Mouse (Mus musculus) c-Kit-positive CD71-negative TER-119-negative erythroid progenitor cells, embryonic 14.5 days (primary cell): ENCODE results near the gene Notch2.
"Not testable (repeated sequence)": the region's sequence is repeated elsewhere in the genome, so short reads cannot be mapped to it uniquely, and the experiment has no call there.

Experiments
- DNase-seq: peaks from one replicate; pipeline ENCODE4 v3.0.0-alpha.2; 2013; ENCODE audit warnings: low read depth

Notch2 gene

GRCm38 (mm10) chr3:98104851-98105471, 91.6 kb downstream of the Notch2 start:
- no peak for DNase-seq

- DNase-seq = no peak
These were observed 92.2 kb downstream of the Notch2 start for GRCm38 (mm10) chr3:98105496-98105895.

GRCm38 (mm10) chr3:98106115-98106514, 92.8 kb downstream of the Notch2 start:
- DNase-seq = no peak

GRCm38 (mm10) chr3:98106590-98107313, 93.4 kb downstream of the Notch2 start:
- DNase-seq = no peak

- no peak for DNase-seq
These were observed 95.1 kb downstream of the Notch2 start for GRCm38 (mm10) chr3:98108416-98108815.

GRCm38 (mm10) chr3:98108866-98109265, 95.5 kb downstream of the Notch2 start:
- DNase-seq = no peak

- DNase-seq = no peak
These were observed 97.3 kb downstream of the Notch2 start for GRCm38 (mm10) chr3:98110610-98111009.

- DNase-seq = no peak
These were observed 104.9 kb downstream of the Notch2 start for GRCm38 (mm10) chr3:98118252-98118651.

- no peak for DNase-seq
These were observed 106.0 kb downstream of the Notch2 start for GRCm38 (mm10) chr3:98119338-98119737.

GRCm38 (mm10) chr3:98120884-98121283, 107.6 kb downstream of the Notch2 start:
- DNase-seq = no peak

GRCm38 (mm10) chr3:98127775-98128174, 114.4 kb downstream of the Notch2 start:
- DNase-seq = no peak

- DNase-seq = no peak
These were observed 115.4 kb downstream of the Notch2 start for GRCm38 (mm10) chr3:98128716-98129115.

- not testable (repeated sequence) for DNase-seq
These were observed 118.8 kb downstream of the Notch2 start for GRCm38 (mm10) chr3:98132140-98132539.

GRCm38 (mm10) chr3:98132636-98133035, 119.3 kb downstream of the Notch2 start:
- no peak for DNase-seq

GRCm38 (mm10) chr3:98141456-98141855, 128.1 kb downstream of the Notch2 start:
- DNase-seq = no peak

- no peak for DNase-seq
These were observed 129.5 kb downstream of the Notch2 start for GRCm38 (mm10) chr3:98142862-98143261.

GRCm38 (mm10) chr3:98145204-98145603, 131.9 kb downstream of the Notch2 start:
- no peak for DNase-seq

GRCm38 (mm10) chr3:98146471-98147410, 133.4 kb downstream of the Notch2 start:
- DNase-seq = no peak

- no peak for DNase-seq
These were observed 134.4 kb downstream of the Notch2 start for GRCm38 (mm10) chr3:98147706-98148105.

- no peak for DNase-seq
These were observed 136.6 kb downstream of the Notch2 start for GRCm38 (mm10) chr3:98149881-98150280.

GRCm38 (mm10) chr3:98151016-98151415, 137.7 kb downstream of the Notch2 start:
- DNase-seq = no peak

- DNase-seq = no peak
These were observed 140.1 kb downstream of the Notch2 start for GRCm38 (mm10) chr3:98153460-98153859.

- DNase-seq = no peak
These were observed 142.8 kb downstream of the Notch2 start for GRCm38 (mm10) chr3:98156158-98156557.
